Mouse (Mus musculus) liver, postnatal 0 days (tissue): ENCODE data around the gene Gm13276. TPM values are rescaled to one million over a fixed set of nuclear protein-coding genes. Genes with fewer than 3 reads are reported as not detected.
"Not testable (repeated sequence)": the region's sequence is repeated elsewhere in the genome, so short reads cannot be mapped to it uniquely, and the experiment has no call there.

Experiments
- ATAC-seq: fragments of 200-750 bp; cut with Nextera tagmentation; 2 replicates; pipeline ENCODE4 v1.8.0; 2017; ENCODE audit warnings: mild to moderate bottlenecking, moderate library complexity
- DNase-seq: peaks from one replicate; pipeline ENCODE4 v3.0.0-alpha.2; 2016
- H3K27ac ChIP-seq: fragments of 300-500 bp; sonication (generic); 2 replicates; pipeline ENCODE4 v1.5.1; 2014; ENCODE audit warnings: antibody characterized with exemption, moderate library complexity, mild to moderate bottlenecking, low read depth
- H3K27me3 ChIP-seq: fragments of 300-500 bp; sonication (generic); 2 replicates; pipeline ENCODE4 v1.6.1; 2014; ENCODE audit warnings: low read length, control low read depth, mixed read lengths; ENCODE audit not compliant: insufficient read depth
- H3K36me3 ChIP-seq: fragments of 300-500 bp; sonication (generic); replicated peaks from 2 replicates; pipeline ENCODE4 v1.6.1; 2014; ENCODE audit warnings: mild to moderate bottlenecking, control low read depth, low read length, moderate library complexity, mixed read lengths; ENCODE audit not compliant: insufficient read depth
- H3K4me1 ChIP-seq: fragments of 300-500 bp; sonication (generic); 2 replicates; pipeline ENCODE4 v1.6.1; 2014; ENCODE audit warnings: antibody characterized with exemption, mild to moderate bottlenecking, control low read depth; ENCODE audit not compliant: insufficient read depth
- H3K4me2 ChIP-seq: fragments of 300-500 bp; sonication (generic); 2 replicates; pipeline ENCODE4 v1.6.1; 2014; ENCODE audit warnings: low read depth, mild to moderate bottlenecking, low read length, moderate library complexity, mixed read lengths
- H3K4me3 ChIP-seq: fragments of 300-500 bp; sonication (generic); 2 replicates; pipeline ENCODE4 v1.5.1; 2014; ENCODE audit warnings: low read depth, low read length
- H3K9ac ChIP-seq: fragments of 300-500 bp; sonication (generic); replicated peaks from 2 replicates; pipeline ENCODE4 v1.6.1; 2014; ENCODE audit warnings: mild to moderate bottlenecking, moderate library complexity
- H3K9me3 ChIP-seq: fragments of 300-500 bp; sonication (generic); 2 replicates; pipeline ENCODE4 v1.6.1; 2016; ENCODE audit warnings: mild to moderate bottlenecking, control low read depth, low read length, mixed read lengths
- CTCF ChIP-seq: sonication (generic); IDR thresholded peaks from 2 replicates; pipeline ENCODE4 v1.5.1; 2016; ENCODE audit warnings: antibody characterized with exemption, low read depth
- WGBS: fragments of 180-500 bp; shearing (Covaris S2); extraction: QIAGEN DNeasy Blood & Tissue Kit; methylation state at CpG from one replicate; pipeline ENCODE4 v1.1.7; 2014; ENCODE audit not compliant: insufficient replicate concordance; 5-methylcytosine and 5-hydroxymethylcytosine counted together
- polyA plus RNA-seq: library from polyadenylated mRNA; unstranded; fragments of >200 nt; fragmentation: Nextera tagmentation; extraction: Ambion mirVana; gene quantifications from 2 replicates; pipeline ENCODE4 v1.2.1, GENCODE M21; 2015

Gm13276 gene
- polyA plus RNA-seq, 1 experiment from 2014 or later, result not detected

- 72% methylated on average over 15 of the region's 15 CpGs for WGBS
- not testable (repeated sequence) for DNase-seq, H3K27me3 ChIP-seq, H3K4me3 ChIP-seq, H3K4me1 ChIP-seq, H3K9ac ChIP-seq, H3K4me2 ChIP-seq, H3K27ac ChIP-seq, H3K36me3 ChIP-seq, ATAC-seq, H3K9me3 ChIP-seq
- TF ChIP-seq CTCF, result peak; percentile 12; the same call in 1 of the 2 replicates
These were observed 30.6 kb upstream of the Gm13276 start, which contains the start of gene Gm13271 for GRCm38 (mm10) chr4:88754818-88755340. Gm13271 (plus strand) TSS chr4:88754868.

GRCm38 (mm10) chr4:88756581-88757513, 28.7 kb upstream of the Gm13276 start:
- not testable (repeated sequence) for ATAC-seq, H3K36me3 ChIP-seq, H3K9me3 ChIP-seq, H3K27me3 ChIP-seq, H3K4me1 ChIP-seq
- WGBS, result 8% methylated on average over 28 of the region's 31 CpGs
- H3K27ac ChIP-seq, result peak overlapping the region; percentile 93
- H3K9ac ChIP-seq, result peak overlapping the region; percentile 77
- peak overlapping the region; percentile 68 for H3K4me3 ChIP-seq
- DNase-seq, result peak; percentile 31
- H3K4me2 ChIP-seq, result peak overlapping the region; percentile 80

GRCm38 (mm10) chr4:88757628-88758031, 27.9 kb upstream of the Gm13276 start:
- H3K27me3 ChIP-seq, H3K36me3 ChIP-seq, H3K4me1 ChIP-seq, H3K9me3 ChIP-seq: not testable (repeated sequence)
- Histone ChIP-seq H3K9ac (peak overlapping the region; percentile 77), H3K4me3 (peak overlapping the region; percentile 68), H3K27ac (peak overlapping the region; percentile 93), H3K4me2 (peak overlapping the region; percentile 80)
- 0% methylated on average over 11 of the region's 21 CpGs for WGBS
- ATAC-seq (peak; percentile 100), DNase-seq (peak; percentile 78)
- peak; percentile 72 for TF ChIP-seq CTCF

- not testable (repeated sequence) for H3K36me3 ChIP-seq, H3K27me3 ChIP-seq, H3K4me3 ChIP-seq, DNase-seq, H3K9me3 ChIP-seq, H3K4me1 ChIP-seq, H3K27ac ChIP-seq, ATAC-seq, H3K4me2 ChIP-seq, H3K9ac ChIP-seq
- WGBS, result 73% methylated on average over 8 of the region's 9 CpGs
These were observed 26.8 kb upstream of the Gm13276 start for GRCm38 (mm10) chr4:88758751-88759150.

GRCm38 (mm10) chr4:88759610-88760268, 25.8 kb upstream of the Gm13276 start, which contains the start of gene Gm13283:
Gm13283 (plus strand) TSS chr4:88760119.
- DNase-seq, H3K9ac ChIP-seq, ATAC-seq, H3K27me3 ChIP-seq, H3K4me1 ChIP-seq, H3K9me3 ChIP-seq, H3K36me3 ChIP-seq: not testable (repeated sequence)
- Histone ChIP-seq H3K4me2 (peak within 1 kb of the TSS; percentile 57), H3K27ac (peak within 1 kb of the TSS; percentile 66), H3K4me3 (peak within 1 kb of the TSS; percentile 39)
- 22% methylated on average over 6 of the region's 14 CpGs for WGBS

GRCm38 (mm10) chr4:88760431-88760830, 25.1 kb upstream of the Gm13276 start:
- not testable (repeated sequence) for ATAC-seq

GRCm38 (mm10) chr4:88761776-88762175, 23.7 kb upstream of the Gm13276 start:
- H3K4me2 ChIP-seq, H3K4me1 ChIP-seq, H3K9me3 ChIP-seq, H3K4me3 ChIP-seq, DNase-seq, H3K9ac ChIP-seq, H3K36me3 ChIP-seq, H3K27ac ChIP-seq, ATAC-seq, H3K27me3 ChIP-seq: not testable (repeated sequence)
- WGBS, result 64% methylated on average over 6 of the region's 8 CpGs

More at GRCm38 (mm10) chr4:88760431-88760830, 25.1 kb upstream of the Gm13276 start:
- not testable (repeated sequence) for H3K36me3 ChIP-seq, H3K27me3 ChIP-seq, H3K9ac ChIP-seq, H3K9me3 ChIP-seq, H3K4me1 ChIP-seq
- peak overlapping the region; percentile 57 for H3K4me2 ChIP-seq
- peak; percentile 69 for TF ChIP-seq CTCF
- H3K4me3 ChIP-seq, result peak overlapping the region; percentile 39
- peak; percentile 73 for DNase-seq
- peak overlapping the region; percentile 66 for H3K27ac ChIP-seq
- WGBS, result 0% methylated on average over 16 of the region's 28 CpGs

GRCm38 (mm10) chr4:88762341-88762740, 23.2 kb upstream of the Gm13276 start:
- not testable (repeated sequence) for H3K27ac ChIP-seq, H3K27me3 ChIP-seq, DNase-seq, H3K36me3 ChIP-seq, H3K4me1 ChIP-seq, H3K9me3 ChIP-seq, H3K4me2 ChIP-seq, H3K9ac ChIP-seq, ATAC-seq, H3K4me3 ChIP-seq
- 49% methylated on average over 8 of the region's 9 CpGs for WGBS
